Mouse (Mus musculus): ENCODE data around the gene Col2a1. TPM values are rescaled to one million over a fixed set of nuclear protein-coding genes. Genes with fewer than 3 reads are reported as not detected.

The Col2a1 gene
- polyA plus RNA-seq, 1 experiment from 2014 or later, result 208 TPM

- Histone ChIP-seq H3K4me2 (ENCODE audit: low read depth) (no peak overlapping the region), H3K9me3 (ENCODE audit: control insufficient read depth, low read length) (peaks cover 3% of the 10 kb centered on the region; the same call in 1 of the 2 replicates), H3K9ac (ENCODE audit: low read length) (no peak overlapping the region), H3K27ac (ENCODE audit: low read depth, low read length) (no peak overlapping the region), H3K4me1 (ENCODE audit: control insufficient read depth, insufficient read depth, low read length) (no peaks in the 10 kb centered on the region), H3K27me3 (ENCODE audit: control insufficient read depth, insufficient read depth, low read length) (no peaks in the 10 kb centered on the region), H3K4me3 (ENCODE audit: low read depth, low read length) (no peak overlapping the region), H3K36me3 (ENCODE audit: control insufficient read depth, insufficient read depth, low read length) (peaks cover 70% of the 10 kb centered on the region)
- 92% methylated on average over 6 of the region's 6 CpGs for WGBS
- ATAC-seq (ENCODE audit: insufficient read depth, low FRiP score, low TSS enrichment) (no peak), DNase-seq (ENCODE audit: low spot score) (no peak)
Observed at GRCm38 (mm10) chr15:97981560-97981959, 22.9 kb downstream of the Col2a1 start.

GRCm38 (mm10) chr15:97973248-97974005, 31.1 kb downstream of the Col2a1 start:
- Histone ChIP-seq H3K36me3 (ENCODE audit: control insufficient read depth, insufficient read depth, low read length) (peaks cover 19% of the 10 kb centered on the region), H3K4me1 (ENCODE audit: control insufficient read depth, insufficient read depth, low read length) (no peaks in the 10 kb centered on the region), H3K4me2 (ENCODE audit: low read depth) (no peak overlapping the region), H3K4me3 (ENCODE audit: low read depth, low read length) (no peak overlapping the region), H3K27me3 (ENCODE audit: control insufficient read depth, insufficient read depth, low read length) (no peaks in the 10 kb centered on the region), H3K9me3 (ENCODE audit: control insufficient read depth, low read length) (no peaks in the 10 kb centered on the region), H3K27ac (ENCODE audit: low read depth, low read length) (no peak overlapping the region), H3K9ac (ENCODE audit: low read length) (0 out of 2 replicates have a peak overlapping the region, but pooled peaks have one; percentile 15)
- ATAC-seq (ENCODE audit: insufficient read depth, low FRiP score, low TSS enrichment), result no peak
- no peak for DNase-seq (ENCODE audit: low spot score)
- WGBS, result 41% methylated on average over 11 of the region's 11 CpGs

- no peak overlapping the region for H3K4me2 ChIP-seq (ENCODE audit: low read depth)
- H3K9ac ChIP-seq (ENCODE audit: low read length), result no peak overlapping the region
- no peak overlapping the region for H3K4me3 ChIP-seq (ENCODE audit: low read depth, low read length)
- no peaks in the 10 kb centered on the region for H3K27me3 ChIP-seq (ENCODE audit: control insufficient read depth, insufficient read depth, low read length)
- H3K4me1 ChIP-seq (ENCODE audit: control insufficient read depth, insufficient read depth, low read length), result no peaks in the 10 kb centered on the region
- H3K36me3 ChIP-seq (ENCODE audit: control insufficient read depth, insufficient read depth, low read length), result peaks cover 11% of the 10 kb centered on the region
- H3K27ac ChIP-seq (ENCODE audit: low read depth, low read length), result no peak overlapping the region
- no peaks in the 10 kb centered on the region for H3K9me3 ChIP-seq (ENCODE audit: control insufficient read depth, low read length)
- DNase-seq (ENCODE audit: low spot score), result no peak
- 92% methylated on average over 6 of the region's 6 CpGs for WGBS
- ATAC-seq (ENCODE audit: insufficient read depth, low FRiP score, low TSS enrichment), result no peak
Observed at GRCm38 (mm10) chr15:97972580-97972979, 31.9 kb downstream of the Col2a1 start.

GRCm38 (mm10) chr15:97970299-97970698, 34.2 kb downstream of the Col2a1 start:
- Histone ChIP-seq H3K27ac (ENCODE audit: low read depth, low read length) (no peak overlapping the region), H3K9me3 (ENCODE audit: control insufficient read depth, low read length) (no peaks in the 10 kb centered on the region), H3K27me3 (ENCODE audit: control insufficient read depth, insufficient read depth, low read length) (no peaks in the 10 kb centered on the region), H3K4me1 (ENCODE audit: control insufficient read depth, insufficient read depth, low read length) (no peaks in the 10 kb centered on the region), H3K4me2 (ENCODE audit: low read depth) (no peak overlapping the region), H3K36me3 (ENCODE audit: control insufficient read depth, insufficient read depth, low read length) (no peaks in the 10 kb centered on the region), H3K4me3 (ENCODE audit: low read depth, low read length) (no peak overlapping the region), H3K9ac (ENCODE audit: low read length) (no peak overlapping the region)
- no peak for ATAC-seq (ENCODE audit: insufficient read depth, low FRiP score, low TSS enrichment)
- 53% methylated on average over 6 of the region's 6 CpGs for WGBS
- DNase-seq (ENCODE audit: low spot score), result no peak

- no peak for DNase-seq (ENCODE audit: low spot score)
- ATAC-seq (ENCODE audit: insufficient read depth, low FRiP score, low TSS enrichment), result no peak
- Histone ChIP-seq H3K36me3 (ENCODE audit: control insufficient read depth, insufficient read depth, low read length) (no peaks in the 10 kb centered on the region), H3K27me3 (ENCODE audit: control insufficient read depth, insufficient read depth, low read length) (no peaks in the 10 kb centered on the region), H3K4me1 (ENCODE audit: control insufficient read depth, insufficient read depth, low read length) (peaks cover 4% of the 10 kb centered on the region; the same call in 1 of the 2 replicates), H3K9ac (ENCODE audit: low read length) (no peak overlapping the region; the same call in 1 of the 2 replicates), H3K4me3 (ENCODE audit: low read depth, low read length) (no peak overlapping the region), H3K9me3 (ENCODE audit: control insufficient read depth, low read length) (no peaks in the 10 kb centered on the region), H3K4me2 (ENCODE audit: low read depth) (peak overlapping the region; percentile 83), H3K27ac (ENCODE audit: low read depth, low read length) (no peak overlapping the region)
- WGBS, result 72% methylated on average over 17 of the region's 17 CpGs
Observed at GRCm38 (mm10) chr15:97965311-97966045, 39.0 kb downstream of the Col2a1 start.

GRCm38 (mm10) chr15:97964836-97965187, 39.7 kb downstream of the Col2a1 start:
- H3K4me2 ChIP-seq (ENCODE audit: low read depth), result peak overlapping the region; percentile 83
- 23% methylated on average over 7 of the region's 7 CpGs for WGBS
- peak overlapping the region; percentile 72 for H3K9ac ChIP-seq (ENCODE audit: low read length)
- H3K27ac ChIP-seq (ENCODE audit: low read depth, low read length), result no peak overlapping the region
- peak overlapping the region; percentile 60 for H3K4me3 ChIP-seq (ENCODE audit: low read depth, low read length)
- no peaks in the 10 kb centered on the region for H3K9me3 ChIP-seq (ENCODE audit: control insufficient read depth, low read length)
- H3K27me3 ChIP-seq (ENCODE audit: control insufficient read depth, insufficient read depth, low read length), result no peaks in the 10 kb centered on the region
- ATAC-seq (ENCODE audit: insufficient read depth, low FRiP score, low TSS enrichment) (peak; percentile 24), DNase-seq (ENCODE audit: low spot score) (no peak)
- peaks cover 4% of the 10 kb centered on the region; the same call in 1 of the 2 replicates for H3K4me1 ChIP-seq (ENCODE audit: control insufficient read depth, insufficient read depth, low read length)
- H3K36me3 ChIP-seq (ENCODE audit: control insufficient read depth, insufficient read depth, low read length), result no peaks in the 10 kb centered on the region

- WGBS, result under 1% methylated on average over 66 of the region's 67 CpGs
Observed at GRCm38 (mm10) chr15:97963989-97964835, 40.3 kb downstream of the Col2a1 start, which contains the start of gene Tmem106c. Tmem106c (plus strand) TSS chr15:97964200.

GRCm38 (mm10) chr15:97963329-97963988, 41.0 kb downstream of the Col2a1 start:
- whole genome bisulfite sequencing, result 13% methylated on average over 13 of the region's 13 CpGs
- no peaks in the 10 kb centered on the region for H3K9me3 ChIP-seq (ENCODE audit: control insufficient read depth, low read length)
- DNase-seq (ENCODE audit: low spot score) (no peak), ATAC-seq (ENCODE audit: insufficient read depth, low FRiP score, low TSS enrichment) (peak; percentile 5; the same call in 1 of the 2 replicates)
- no peaks in the 10 kb centered on the region for H3K36me3 ChIP-seq (ENCODE audit: control insufficient read depth, insufficient read depth, low read length)
- H3K4me1 ChIP-seq (ENCODE audit: control insufficient read depth, insufficient read depth, low read length), result peaks cover 4% of the 10 kb centered on the region; the same call in 1 of the 2 replicates
- peak overlapping the region; percentile 60; the same call in 1 of the 2 replicates for H3K27ac ChIP-seq (ENCODE audit: low read depth, low read length)
- no peaks in the 10 kb centered on the region for H3K27me3 ChIP-seq (ENCODE audit: control insufficient read depth, insufficient read depth, low read length)
- H3K9ac ChIP-seq (ENCODE audit: low read length), result peak overlapping the region; percentile 72
- H3K4me2 ChIP-seq (ENCODE audit: low read depth), result peak overlapping the region; percentile 83
- H3K4me3 ChIP-seq (ENCODE audit: low read depth, low read length), result peak overlapping the region; percentile 60

More at GRCm38 (mm10) chr15:97963989-97964835, 40.3 kb downstream of the Col2a1 start, which contains the start of gene Tmem106c:
- H3K4me1 ChIP-seq (ENCODE audit: control insufficient read depth, insufficient read depth, low read length), result peaks cover 4% of the 10 kb centered on the region; the same call in 1 of the 2 replicates
- no peaks in the 10 kb centered on the region for H3K36me3 ChIP-seq (ENCODE audit: control insufficient read depth, insufficient read depth, low read length)
- peak within 1 kb of the TSS; percentile 72 for H3K9ac ChIP-seq (ENCODE audit: low read length)
- H3K4me3 ChIP-seq (ENCODE audit: low read depth, low read length), result peak within 1 kb of the TSS; percentile 60
- DNase-seq (ENCODE audit: low spot score) (peak; percentile 98), ATAC-seq (ENCODE audit: insufficient read depth, low FRiP score, low TSS enrichment) (peak; percentile 89)
- H3K4me2 ChIP-seq (ENCODE audit: low read depth), result peak within 1 kb of the TSS; percentile 83
- H3K9me3 ChIP-seq (ENCODE audit: control insufficient read depth, low read length), result no peaks in the 10 kb centered on the region
- H3K27ac ChIP-seq (ENCODE audit: low read depth, low read length), result peak within 1 kb of the TSS; percentile 60; the same call in 1 of the 2 replicates
- no peaks in the 10 kb centered on the region for H3K27me3 ChIP-seq (ENCODE audit: control insufficient read depth, insufficient read depth, low read length)

All from neural tube, embryonic 11.5 days (tissue).